Mouse (Mus musculus): ENCODE results near the gene Akap5. TPM values are rescaled to one million over a fixed set of nuclear protein-coding genes. Genes with fewer than 3 reads are reported as not detected.

Gene Akap5
- polyA plus RNA-seq, 1 experiment, result 42.3 TPM

DNA sequence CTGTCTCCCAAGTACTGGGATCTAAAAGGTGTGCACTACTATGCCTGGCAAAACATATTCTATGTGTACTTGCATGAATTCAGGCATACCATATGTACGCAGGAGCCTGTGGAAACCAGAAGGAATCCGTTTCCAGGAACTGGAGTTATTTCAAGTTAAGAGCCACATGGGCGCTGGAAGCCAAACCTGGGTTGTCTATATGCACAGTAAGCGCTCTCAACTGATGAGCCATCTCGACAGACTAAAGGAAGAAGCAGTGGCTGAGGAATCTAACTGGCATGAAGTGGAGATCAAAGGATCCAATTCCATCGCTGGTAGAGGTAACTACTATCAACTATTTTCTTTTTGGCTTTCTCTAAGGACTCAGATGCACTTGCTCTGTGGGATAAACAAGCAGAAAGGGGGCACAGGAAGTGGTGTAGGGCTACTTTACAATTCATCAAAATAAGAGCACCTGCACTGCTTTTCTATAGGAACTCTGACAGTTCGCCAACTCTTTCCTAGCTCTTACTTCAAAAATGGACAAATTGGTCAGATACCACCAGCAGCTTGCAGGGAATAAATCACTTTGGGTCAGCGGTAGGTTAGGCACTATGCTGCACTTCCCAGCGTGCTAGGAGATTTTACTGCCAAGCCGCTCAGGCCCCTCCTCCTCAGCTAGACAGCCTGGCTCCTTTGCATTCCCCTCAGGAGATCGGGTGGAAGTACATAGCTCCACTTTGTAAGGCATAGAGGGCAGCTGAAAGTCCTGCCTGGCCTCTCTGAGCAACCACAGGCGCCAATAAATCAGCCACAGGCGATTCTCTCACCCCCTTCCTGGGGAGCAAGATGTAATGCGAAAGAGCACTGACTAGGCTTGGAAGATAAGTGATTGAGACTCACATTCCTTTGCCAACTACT, 42.7 kb downstream of the Akap5 start:
- peak in 1 of 2 experiments; percentile 23 for DNase-seq (ENCODE audit: extremely low spot score in 1 of 2, low spot score in 1 of 2)

DNA sequence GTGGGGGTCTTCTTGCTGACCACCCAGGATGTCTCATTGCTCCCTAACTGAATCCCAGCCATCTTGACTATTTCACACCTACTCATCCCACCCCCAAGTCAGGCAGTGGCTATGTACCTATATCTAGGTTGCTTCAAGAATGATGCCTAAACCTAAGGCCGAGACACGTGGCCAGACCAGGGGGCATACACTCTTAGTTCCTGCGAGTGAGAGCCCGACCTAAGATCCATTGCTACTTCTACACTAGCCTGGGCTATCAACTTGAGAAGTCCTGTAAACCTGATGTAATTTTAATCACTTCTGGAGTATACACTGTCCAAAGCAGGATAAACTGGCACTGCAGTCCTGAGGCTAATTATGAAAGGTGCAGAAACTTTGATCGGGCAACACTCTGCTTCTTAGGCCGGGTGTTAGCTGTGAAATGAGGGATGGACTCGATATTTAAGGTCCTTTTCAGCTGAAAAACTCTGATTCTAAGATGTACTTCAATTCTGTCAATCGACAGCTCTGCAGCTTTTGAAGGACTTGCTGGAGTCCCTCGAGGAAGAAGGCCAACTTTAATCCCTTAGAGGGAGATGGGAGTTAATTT, 43.6 kb downstream of the Akap5 start:
- no peak for DNase-seq (ENCODE audit: extremely low spot score in 1 of 2, low spot score in 1 of 2)

DNA sequence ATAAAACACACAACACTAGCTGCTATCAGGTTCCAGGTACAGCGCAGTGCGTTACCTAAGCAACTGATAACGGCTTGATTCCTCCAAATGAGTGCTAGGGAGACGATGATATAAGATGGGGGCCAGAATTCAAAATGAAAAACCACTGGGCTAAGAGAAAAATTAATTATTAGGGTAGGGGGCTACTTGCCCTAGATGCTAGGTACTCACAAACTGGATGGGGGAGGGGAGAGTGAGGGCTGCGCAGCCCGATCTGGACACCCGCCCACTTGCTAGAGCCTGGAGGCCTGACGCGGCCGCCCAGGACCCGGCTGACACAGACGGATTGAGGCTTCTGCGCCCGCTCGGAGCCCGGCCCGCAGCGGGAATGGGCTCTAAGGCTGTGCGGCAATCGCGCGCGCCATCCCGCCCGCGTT, 44.1 kb downstream of the Akap5 start:
- DNase-seq (ENCODE audit: extremely low spot score in 1 of 2, low spot score in 1 of 2), result peak in 1 of 2 experiments; percentile 47

GRCm38 (mm10) chr12:76369206-76369977, 44.7 kb downstream of the Akap5 start, which contains the start of gene Zbtb25:
Zbtb25 (minus strand) TSS chr12:76369602.
- peak; percentile 72 to 89 for DNase-seq (ENCODE audit: extremely low spot score in 1 of 2, low spot score in 1 of 2)

- peak; percentile 69 to 80 for DNase-seq (ENCODE audit: extremely low spot score in 1 of 2, low spot score in 1 of 2)
These were observed 45.5 kb downstream of the Akap5 start, which contains the start of gene Zbtb1 for GRCm38 (mm10) chr12:76369978-76370830. Zbtb1 (plus strand) TSS chr12:76370266.

- peak in 1 of 2 experiments; percentile 60 for DNase-seq (ENCODE audit: extremely low spot score in 1 of 2, low spot score in 1 of 2)
These were observed 46.3 kb downstream of the Akap5 start for GRCm38 (mm10) chr12:76370831-76371571.

DNA sequence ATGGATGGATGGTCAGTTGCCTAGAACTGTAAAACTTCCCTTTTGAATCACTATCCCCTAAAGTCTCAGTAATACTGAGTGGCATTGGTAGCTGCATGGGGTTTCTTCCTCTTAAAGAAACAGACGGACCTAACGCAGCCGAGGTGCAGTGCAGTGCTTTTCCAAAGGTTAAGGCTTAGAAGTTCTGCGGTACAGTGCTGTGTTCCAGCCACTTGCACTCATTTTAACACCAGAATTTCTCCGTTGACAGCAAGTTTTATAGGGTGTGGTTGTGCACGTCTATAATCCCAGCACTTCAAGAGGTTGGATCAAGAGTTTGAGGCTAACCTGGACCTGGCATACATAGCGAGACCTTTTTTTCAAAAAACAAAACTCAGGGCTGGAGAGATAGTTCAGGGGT, 47.4 kb downstream of the Akap5 start:
- DNase-seq (ENCODE audit: extremely low spot score in 1 of 2, low spot score in 1 of 2), result no peak

DNA sequence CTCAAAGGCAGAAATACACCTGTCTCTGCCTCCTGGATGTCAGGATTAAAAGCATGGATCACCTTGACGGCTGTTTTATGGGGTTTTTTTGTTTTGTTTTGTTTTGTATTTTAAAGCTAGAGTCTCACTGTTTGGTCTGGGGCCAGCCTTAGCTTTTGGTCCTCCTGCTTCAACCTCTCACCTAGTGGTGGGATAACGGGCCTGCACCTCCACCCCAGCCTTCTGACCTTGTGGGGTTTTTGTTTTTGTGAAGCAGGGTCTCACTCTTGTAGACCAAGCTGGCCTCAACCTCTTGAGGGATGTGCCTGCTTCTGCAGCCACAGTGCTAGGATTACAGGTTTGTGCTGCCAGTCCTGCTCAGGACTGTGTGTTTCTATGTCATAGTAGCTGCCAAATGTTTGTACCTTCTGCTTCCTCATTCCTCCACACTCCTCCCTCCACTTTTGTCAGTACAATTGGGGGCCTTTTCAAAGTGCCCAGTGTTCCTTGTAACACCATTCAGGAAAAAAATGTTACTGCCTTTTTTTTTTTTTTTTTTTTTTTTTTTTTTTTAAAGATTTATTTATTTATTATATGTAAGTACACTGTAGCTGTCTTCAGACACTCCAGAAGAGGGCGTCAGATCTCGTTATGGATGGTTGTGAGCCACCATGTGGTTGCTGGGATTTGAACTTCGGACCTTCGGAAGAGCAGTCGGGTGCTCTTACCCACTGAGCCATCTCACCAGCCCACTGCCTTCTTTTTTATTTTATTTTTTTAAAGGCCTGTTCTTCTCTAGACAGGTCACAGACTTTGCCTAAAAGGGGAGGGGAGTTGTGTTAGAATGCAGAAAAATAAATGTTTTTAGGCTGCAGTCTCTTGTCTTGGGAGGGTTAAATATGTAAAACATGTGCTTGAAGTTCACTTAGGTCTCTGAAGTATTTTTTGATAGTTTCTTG, 48.5 kb downstream of the Akap5 start:
- no peak for DNase-seq (ENCODE audit: extremely low spot score in 1 of 2, low spot score in 1 of 2)

GRCm38 (mm10) chr12:76373991-76374390, 49.3 kb downstream of the Akap5 start:
- DNase-seq (ENCODE audit: extremely low spot score in 1 of 2, low spot score in 1 of 2), result no peak

DNA sequence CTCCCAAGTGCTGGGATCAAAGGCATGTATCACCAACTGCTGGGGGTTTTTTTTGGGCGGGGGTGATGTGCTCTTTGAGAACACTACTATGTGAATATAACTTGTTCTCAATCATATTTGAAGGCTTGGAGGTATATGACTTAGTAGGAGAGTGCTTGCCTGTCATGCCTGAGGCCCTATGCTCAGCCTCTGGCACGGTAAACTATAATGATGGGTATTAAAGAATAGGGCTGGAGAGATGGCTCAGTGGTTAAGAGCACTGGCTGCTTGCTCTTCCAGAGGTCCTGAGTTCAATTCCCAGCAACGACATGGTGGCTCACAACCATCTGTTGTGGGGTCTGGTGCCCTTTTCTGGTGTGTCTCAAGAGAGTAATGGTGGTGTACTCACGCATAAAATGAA, 50.2 kb downstream of the Akap5 start:
- DNase-seq (ENCODE audit: extremely low spot score in 1 of 2, low spot score in 1 of 2), result no peak

DNA sequence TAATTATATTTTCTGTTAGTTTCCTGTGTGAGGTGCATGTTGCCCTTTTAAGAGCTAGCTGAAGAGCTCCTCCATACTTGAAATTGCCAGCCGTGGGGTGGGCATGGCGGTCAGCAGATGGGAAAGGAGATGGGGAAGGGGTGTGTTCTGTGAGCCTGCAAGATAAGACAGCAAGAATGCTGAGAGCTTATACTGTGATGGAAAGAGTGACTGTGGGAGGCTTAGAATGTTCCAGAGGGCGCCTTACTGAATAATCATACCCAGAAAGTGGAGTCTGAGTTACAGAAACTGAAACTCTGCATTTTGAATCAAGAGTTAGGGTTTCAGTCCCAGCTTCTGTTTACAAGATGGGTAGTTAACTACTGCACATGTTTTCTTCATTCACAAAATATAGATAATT, 50.8 kb downstream of the Akap5 start:
- DNase-seq (ENCODE audit: extremely low spot score in 1 of 2, low spot score in 1 of 2), result no peak

GRCm38 (mm10) chr12:76376649-76377048, 52.0 kb downstream of the Akap5 start:
- peak in 1 of 2 experiments; percentile 44 for DNase-seq (ENCODE audit: extremely low spot score in 1 of 2, low spot score in 1 of 2)

GRCm38 (mm10) chr12:76377059-76377458, 52.4 kb downstream of the Akap5 start:
- no peak for DNase-seq (ENCODE audit: extremely low spot score in 1 of 2, low spot score in 1 of 2)

GRCm38 (mm10) chr12:76377726-76378125, 53.0 kb downstream of the Akap5 start:
- DNase-seq (ENCODE audit: extremely low spot score in 1 of 2, low spot score in 1 of 2), result no peak

DNA sequence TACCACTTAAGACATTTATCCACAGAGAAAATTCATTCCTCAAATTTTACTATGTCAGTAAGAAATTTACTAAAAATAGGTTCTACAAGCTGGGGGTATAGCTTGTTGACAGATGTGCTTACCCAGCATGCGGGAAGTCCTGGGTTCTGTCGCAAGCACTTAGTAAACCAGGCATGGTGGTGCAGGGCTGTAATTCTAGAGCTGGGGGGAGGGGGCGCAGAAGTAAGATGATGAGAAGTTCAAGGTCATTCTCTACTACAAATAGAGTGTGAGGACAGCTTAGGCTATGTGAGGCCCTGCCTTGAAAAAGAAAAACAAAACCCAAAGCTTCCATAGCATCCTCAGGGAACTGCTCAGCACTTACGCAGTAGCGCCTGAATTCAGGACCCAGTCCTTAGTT, 53.9 kb downstream of the Akap5 start:
- no peak for DNase-seq (ENCODE audit: extremely low spot score in 1 of 2, low spot score in 1 of 2)

DNA sequence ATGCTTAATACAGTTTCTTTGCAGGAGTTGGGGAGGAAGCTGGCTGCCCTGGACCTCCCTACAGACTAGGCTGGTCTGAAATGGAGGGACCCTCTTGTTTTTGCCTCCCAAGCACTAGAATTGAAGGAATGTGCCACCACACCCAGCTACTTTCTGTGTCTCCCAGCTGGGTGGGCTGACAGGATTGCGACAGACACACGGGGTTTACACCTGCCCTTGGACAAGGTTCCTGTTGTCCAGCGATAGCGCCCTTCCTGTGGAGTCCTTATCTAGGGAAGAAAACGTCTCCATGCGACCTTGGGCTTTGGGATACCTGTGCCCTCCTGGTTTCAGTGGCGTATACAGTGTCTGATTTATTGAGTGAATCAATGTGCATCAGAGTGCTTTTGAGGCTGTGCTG, 55.5 kb downstream of the Akap5 start:
- no peak for DNase-seq (ENCODE audit: extremely low spot score in 1 of 2, low spot score in 1 of 2)
